Mouse (Mus musculus): ENCODE results near the gene Ralgps1. TPM values are rescaled to one million over a fixed set of nuclear protein-coding genes. Genes with fewer than 3 reads are reported as not detected.

Gene Ralgps1
- polyA plus RNA-seq, 1 experiment from 2014 or later: 5.0 TPM

- Histone ChIP-seq H3K4me2 (ENCODE audit: low read depth, severe bottlenecking) (no peak overlapping the region), H3K27ac (replicated peaks; ENCODE audit: low read depth, low read length) (no peak overlapping the region), H3K9ac (ENCODE audit: low read length) (no peak overlapping the region), H3K4me3 (ENCODE audit: low read depth, low read length) (no peak overlapping the region), H3K9me3 (ENCODE audit: control insufficient read depth, low read length) (no peaks in the 10 kb centered on the region), H3K4me1 (ENCODE audit: control insufficient read depth, insufficient read depth, low read length) (peaks cover 4% of the 10 kb centered on the region), H3K27me3 (ENCODE audit: control insufficient read depth, insufficient read depth, low read length) (no peaks in the 10 kb centered on the region), H3K36me3 (ENCODE audit: control insufficient read depth, insufficient read depth, low read length) (no peaks in the 10 kb centered on the region)
- 77% methylated on average over 10 of the region's 10 CpGs for WGBS
- DNase-seq (ENCODE audit: low spot score): no peak
- ATAC-seq (ENCODE audit: insufficient number of reproducible peaks, low FRiP score, low TSS enrichment, low read depth): no peak
These were observed 198.2 kb downstream of the Ralgps1 start for GRCm38 (mm10) chr2:33173126-33173525.

- Histone ChIP-seq H3K4me3 (ENCODE audit: low read depth, low read length) (no peak overlapping the region), H3K9me3 (ENCODE audit: control insufficient read depth, low read length) (no peaks in the 10 kb centered on the region), H3K9ac (ENCODE audit: low read length) (no peak overlapping the region), H3K27me3 (ENCODE audit: control insufficient read depth, insufficient read depth, low read length) (0 out of 2 replicates have a peak, but pooled peaks cover 2% of the 10 kb centered on the region), H3K27ac (replicated peaks; ENCODE audit: low read depth, low read length) (no peak overlapping the region), H3K4me2 (ENCODE audit: low read depth, severe bottlenecking) (no peak overlapping the region), H3K36me3 (ENCODE audit: control insufficient read depth, insufficient read depth, low read length) (no peaks in the 10 kb centered on the region), H3K4me1 (ENCODE audit: control insufficient read depth, insufficient read depth, low read length) (peaks cover 2% of the 10 kb centered on the region)
- 78% methylated on average over 10 of the region's 10 CpGs for WGBS
- no peak for ATAC-seq (ENCODE audit: insufficient number of reproducible peaks, low FRiP score, low TSS enrichment, low read depth)
- no peak for DNase-seq (ENCODE audit: low spot score)
These were observed 200.3 kb downstream of the Ralgps1 start for GRCm38 (mm10) chr2:33170777-33171565.

GRCm38 (mm10) chr2:33169445-33169844 is 201.8 kb downstream of the Ralgps1 start:
- H3K4me1 ChIP-seq (ENCODE audit: control insufficient read depth, insufficient read depth, low read length): peaks cover 15% of the 10 kb centered on the region
- H3K9me3 ChIP-seq (ENCODE audit: control insufficient read depth, low read length): no peaks in the 10 kb centered on the region
- ATAC-seq (ENCODE audit: insufficient number of reproducible peaks, low FRiP score, low TSS enrichment, low read depth) (no peak), DNase-seq (ENCODE audit: low spot score) (no peak)
- no peaks in the 10 kb centered on the region for H3K36me3 ChIP-seq (ENCODE audit: control insufficient read depth, insufficient read depth, low read length)
- no peak overlapping the region for H3K4me3 ChIP-seq (ENCODE audit: low read depth, low read length)
- WGBS: 69% methylated on average over 6 of the region's 6 CpGs
- 0 out of 2 replicates have a peak, but pooled peaks cover 2% of the 10 kb centered on the region for H3K27me3 ChIP-seq (ENCODE audit: control insufficient read depth, insufficient read depth, low read length)
- no peak overlapping the region for H3K4me2 ChIP-seq (ENCODE audit: low read depth, severe bottlenecking)
- H3K27ac ChIP-seq (replicated peaks; ENCODE audit: low read depth, low read length): no peak overlapping the region
- H3K9ac ChIP-seq (ENCODE audit: low read length): no peak overlapping the region

DNA sequence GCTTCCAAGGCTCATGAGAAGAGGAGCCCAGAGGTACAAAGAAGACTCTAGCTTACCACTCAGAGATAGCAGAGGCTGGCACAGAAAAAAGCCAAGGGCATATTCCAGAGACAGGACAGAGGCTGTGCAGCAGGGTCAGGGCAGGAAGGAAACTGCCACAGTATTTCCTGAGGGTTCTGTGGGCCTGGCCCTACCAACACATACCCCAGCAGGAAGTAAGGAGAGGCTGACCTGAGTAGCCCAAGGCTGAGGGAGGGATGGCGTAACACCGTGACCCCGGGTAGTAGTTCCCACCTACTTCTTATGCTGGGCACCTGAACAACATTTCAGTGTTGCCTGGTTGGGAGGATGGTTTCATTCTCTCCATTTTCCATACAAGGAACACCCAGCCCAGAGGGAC is 204.2 kb downstream of the Ralgps1 start:
- H3K4me1 ChIP-seq (ENCODE audit: control insufficient read depth, insufficient read depth, low read length): peaks cover 19% of the 10 kb centered on the region
- WGBS: 86% methylated on average over 3 of the region's 3 CpGs
- ATAC-seq (ENCODE audit: insufficient number of reproducible peaks, low FRiP score, low TSS enrichment, low read depth): no peak

GRCm38 (mm10) chr2:33165710-33166374 is 205.4 kb downstream of the Ralgps1 start:
- peaks cover 25% of the 10 kb centered on the region for H3K4me1 ChIP-seq (ENCODE audit: control insufficient read depth, insufficient read depth, low read length)
- no peaks in the 10 kb centered on the region for H3K36me3 ChIP-seq (ENCODE audit: control insufficient read depth, insufficient read depth, low read length)
- H3K4me3 ChIP-seq (ENCODE audit: low read depth, low read length): no peak overlapping the region
- H3K4me2 ChIP-seq (ENCODE audit: low read depth, severe bottlenecking): no peak overlapping the region
- no peak for DNase-seq (ENCODE audit: low spot score)
- H3K27ac ChIP-seq (replicated peaks; ENCODE audit: low read depth, low read length): peak overlapping the region; percentile 52; the same call in 1 of the 2 replicates
- H3K9ac ChIP-seq (ENCODE audit: low read length): peak overlapping the region; percentile 7; the same call in 1 of the 2 replicates
- WGBS: 52% methylated on average over 7 of the region's 7 CpGs
- no peaks in the 10 kb centered on the region for H3K9me3 ChIP-seq (ENCODE audit: control insufficient read depth, low read length)
- no peak for ATAC-seq (ENCODE audit: insufficient number of reproducible peaks, low FRiP score, low TSS enrichment, low read depth)
- 0 out of 2 replicates have a peak, but pooled peaks cover 2% of the 10 kb centered on the region for H3K27me3 ChIP-seq (ENCODE audit: control insufficient read depth, insufficient read depth, low read length)

More for the DNA sequence above, 204.2 kb downstream of the Ralgps1 start:
- DNase-seq (ENCODE audit: low spot score): no peak
- Histone ChIP-seq H3K9ac (ENCODE audit: low read length) (no peak overlapping the region), H3K4me2 (ENCODE audit: low read depth, severe bottlenecking) (no peak overlapping the region), H3K36me3 (ENCODE audit: control insufficient read depth, insufficient read depth, low read length) (no peaks in the 10 kb centered on the region), H3K9me3 (ENCODE audit: control insufficient read depth, low read length) (no peaks in the 10 kb centered on the region), H3K27ac (replicated peaks; ENCODE audit: low read depth, low read length) (no peak overlapping the region), H3K27me3 (ENCODE audit: control insufficient read depth, insufficient read depth, low read length) (0 out of 2 replicates have a peak, but pooled peaks cover 2% of the 10 kb centered on the region), H3K4me3 (ENCODE audit: low read depth, low read length) (no peak overlapping the region)

- 49% methylated on average over 4 of the region's 4 CpGs for WGBS
- H3K36me3 ChIP-seq (ENCODE audit: control insufficient read depth, insufficient read depth, low read length): no peaks in the 10 kb centered on the region
- ATAC-seq (ENCODE audit: insufficient number of reproducible peaks, low FRiP score, low TSS enrichment, low read depth) (no peak), DNase-seq (ENCODE audit: low spot score) (no peak)
- H3K9ac ChIP-seq (ENCODE audit: low read length): no peak overlapping the region
- H3K4me2 ChIP-seq (ENCODE audit: low read depth, severe bottlenecking): no peak overlapping the region
- 0 out of 2 replicates have a peak, but pooled peaks cover 2% of the 10 kb centered on the region for H3K27me3 ChIP-seq (ENCODE audit: control insufficient read depth, insufficient read depth, low read length)
- H3K27ac ChIP-seq (replicated peaks; ENCODE audit: low read depth, low read length): peak overlapping the region; percentile 52; the same call in 1 of the 2 replicates
- H3K9me3 ChIP-seq (ENCODE audit: control insufficient read depth, low read length): no peaks in the 10 kb centered on the region
- no peak overlapping the region for H3K4me3 ChIP-seq (ENCODE audit: low read depth, low read length)
- H3K4me1 ChIP-seq (ENCODE audit: control insufficient read depth, insufficient read depth, low read length): peaks cover 30% of the 10 kb centered on the region
These were observed 206.1 kb downstream of the Ralgps1 start for GRCm38 (mm10) chr2:33165229-33165628.

DNA sequence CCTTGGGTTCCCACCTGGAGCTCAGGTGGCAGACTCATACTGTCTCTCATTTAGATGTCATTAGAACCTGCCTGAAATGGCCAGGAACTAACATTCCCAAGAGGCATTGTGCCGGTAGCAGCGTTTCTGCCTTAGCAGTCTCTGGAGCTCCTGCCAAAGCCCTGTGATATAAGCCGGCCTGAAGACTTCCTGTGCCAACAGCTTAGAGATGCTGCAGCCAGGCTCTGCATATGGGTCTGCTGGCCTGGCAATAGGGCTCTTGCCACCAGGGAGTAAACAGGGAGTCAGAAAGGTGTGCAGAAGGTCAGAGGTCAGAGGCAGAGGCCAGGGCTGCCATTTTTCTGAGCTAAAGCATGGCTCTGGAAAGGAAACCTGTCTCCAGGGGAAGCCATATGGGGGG is 206.6 kb downstream of the Ralgps1 start:
- 0 out of 2 replicates have a peak, but pooled peaks cover 2% of the 10 kb centered on the region for H3K27me3 ChIP-seq (ENCODE audit: control insufficient read depth, insufficient read depth, low read length)
- no peaks in the 10 kb centered on the region for H3K36me3 ChIP-seq (ENCODE audit: control insufficient read depth, insufficient read depth, low read length)
- DNase-seq (ENCODE audit: low spot score) (no peak), ATAC-seq (ENCODE audit: insufficient number of reproducible peaks, low FRiP score, low TSS enrichment, low read depth) (no peak)
- H3K9me3 ChIP-seq (ENCODE audit: control insufficient read depth, low read length): no peaks in the 10 kb centered on the region
- 62% methylated on average over 3 of the region's 3 CpGs for WGBS
- H3K27ac ChIP-seq (replicated peaks; ENCODE audit: low read depth, low read length): no peak overlapping the region
- no peak overlapping the region for H3K4me2 ChIP-seq (ENCODE audit: low read depth, severe bottlenecking)
- peaks cover 32% of the 10 kb centered on the region for H3K4me1 ChIP-seq (ENCODE audit: control insufficient read depth, insufficient read depth, low read length)
- H3K9ac ChIP-seq (ENCODE audit: low read length): no peak overlapping the region
- H3K4me3 ChIP-seq (ENCODE audit: low read depth, low read length): no peak overlapping the region

GRCm38 (mm10) chr2:33162126-33162525 is 209.2 kb downstream of the Ralgps1 start:
- H3K9ac ChIP-seq (ENCODE audit: low read length): peak overlapping the region; percentile 22; the same call in 1 of the 2 replicates
- H3K36me3 ChIP-seq (ENCODE audit: control insufficient read depth, insufficient read depth, low read length): no peaks in the 10 kb centered on the region
- 0 out of 2 replicates have a peak, but pooled peaks cover 2% of the 10 kb centered on the region for H3K27me3 ChIP-seq (ENCODE audit: control insufficient read depth, insufficient read depth, low read length)
- no peaks in the 10 kb centered on the region for H3K9me3 ChIP-seq (ENCODE audit: control insufficient read depth, low read length)
- H3K4me3 ChIP-seq (ENCODE audit: low read depth, low read length): no peak overlapping the region
- DNase-seq (ENCODE audit: low spot score) (no peak), ATAC-seq (ENCODE audit: insufficient number of reproducible peaks, low FRiP score, low TSS enrichment, low read depth) (no peak)
- no peak overlapping the region for H3K27ac ChIP-seq (replicated peaks; ENCODE audit: low read depth, low read length)
- no peak overlapping the region for H3K4me2 ChIP-seq (ENCODE audit: low read depth, severe bottlenecking)
- 100% methylated on average over 2 of the region's 2 CpGs for WGBS
- peaks cover 32% of the 10 kb centered on the region for H3K4me1 ChIP-seq (ENCODE audit: control insufficient read depth, insufficient read depth, low read length)
